Mouse (Mus musculus) B cell, adult 2 months (primary cell): ENCODE results near the gene Gm21996.
"Not testable (repeated sequence)": the region's sequence is repeated elsewhere in the genome, so short reads cannot be mapped to it uniquely, and the experiment has no call there.

Experiments used
- DNase-seq, 2 experiments: peaks; one replicate each; pipeline ENCODE4 v3.0.0; 2022

The Gm21996 gene

GRCm38 (mm10) chrY:89745432-89745831 lies at the start of gene Gm21996:
Gm21996 (minus strand) TSS chrY:89745532.
- not testable (repeated sequence) for DNase-seq
